Mouse (Mus musculus) stomach, embryonic 14.5 days (tissue): ENCODE data around the gene Scarb1. TPM values are rescaled to one million over a fixed set of nuclear protein-coding genes. Genes with fewer than 3 reads are reported as not detected.

Source experiments
- ATAC-seq: fragments of 200-750 bp; cut with Nextera tagmentation; 2 replicates; pipeline ENCODE4 v1.8.0; 2017; ENCODE audit warnings: low read depth, moderate TSS enrichment; ENCODE audit not compliant: insufficient number of reproducible peaks, insufficient read depth, low FRiP score
- H3K27ac ChIP-seq: fragments of 300-500 bp; sonication (generic); 2 replicates; pipeline ENCODE4 v1.5.1; 2014; ENCODE audit warnings: mild to moderate bottlenecking, low read length, moderate library complexity, mixed read lengths
- H3K27me3 ChIP-seq: fragments of 300-500 bp; sonication (generic); 2 replicates; pipeline ENCODE4 v1.6.1; 2014; ENCODE audit warnings: low read length, control low read depth, mixed read lengths; ENCODE audit not compliant: control insufficient read depth, insufficient read depth
- H3K36me3 ChIP-seq: fragments of 300-500 bp; sonication (generic); 2 replicates; pipeline ENCODE4 v1.6.1; 2014; ENCODE audit warnings: mild to moderate bottlenecking, control low read depth, low read length, moderate library complexity, mixed read lengths; ENCODE audit not compliant: control insufficient read depth, insufficient read depth
- H3K4me1 ChIP-seq: fragments of 300-500 bp; sonication (generic); 2 replicates; pipeline ENCODE4 v1.6.1; 2014; ENCODE audit warnings: low read length, control low read depth, mixed read lengths; ENCODE audit not compliant: control insufficient read depth, insufficient read depth
- H3K4me2 ChIP-seq: fragments of 300-500 bp; sonication (generic); replicated peaks from 2 replicates; pipeline ENCODE4 v1.6.1; 2014; ENCODE audit warnings: low read depth, low read length, control low read depth
- H3K4me3 ChIP-seq: fragments of 300-500 bp; sonication (generic); 2 replicates; pipeline ENCODE4 v1.5.1; 2014; ENCODE audit warnings: low read depth, low read length, control low read depth
- H3K9ac ChIP-seq: fragments of 300-500 bp; sonication (generic); replicated peaks from 2 replicates; pipeline ENCODE4 v1.6.1; 2014; ENCODE audit warnings: low read depth, mild to moderate bottlenecking, control low read depth, low read length, moderate library complexity, mixed read lengths
- H3K9me3 ChIP-seq: fragments of 300-500 bp; sonication (generic); 2 replicates; pipeline ENCODE4 v1.6.1; 2016; ENCODE audit warnings: low read depth, low read length, control low read depth; ENCODE audit not compliant: control insufficient read depth
- WGBS: fragments of 180-500 bp; shearing (Covaris S2); extraction: QIAGEN DNeasy Blood & Tissue Kit; methylation state at CpG from one replicate; pipeline ENCODE4 v1.1.7; 2014; 5-methylcytosine and 5-hydroxymethylcytosine counted together
- polyA plus RNA-seq: library from polyadenylated mRNA; unstranded; fragments of >200 nt; fragmentation: Nextera tagmentation; extraction: Ambion mirVana; gene quantifications from 2 replicates; pipeline ENCODE4 v1.2.1, GENCODE M21; 2014

The Scarb1 gene
- polyA plus RNA-seq, 1 experiment from 2014 or later: 47.1 TPM

DNA sequence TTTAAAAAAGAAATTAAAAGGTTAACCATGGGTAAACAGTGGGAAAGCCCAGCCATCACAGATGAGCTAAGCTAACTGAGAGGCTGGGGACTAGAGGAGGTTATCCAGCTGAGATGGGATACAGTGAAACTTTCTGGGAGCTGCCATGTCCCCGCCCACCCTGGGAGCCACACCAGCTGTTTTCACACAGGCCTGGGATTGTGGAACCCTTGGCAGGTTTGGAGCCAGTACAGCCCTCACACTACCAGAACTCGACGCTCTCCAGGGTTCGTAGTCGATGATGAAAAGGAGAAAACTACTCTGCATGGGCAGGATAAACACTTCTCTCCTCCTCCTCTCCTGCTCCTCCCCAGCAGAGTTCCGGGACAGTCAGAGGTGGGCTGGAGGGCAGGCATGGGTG is 105.0 kb downstream of the Scarb1 start:
- no peaks in the 10 kb centered on the region for H3K36me3 ChIP-seq
- no peak overlapping the region; the same call in 1 of the 2 replicates for H3K27ac ChIP-seq
- no peak overlapping the region for H3K9ac ChIP-seq
- 28% methylated on average over 6 of the region's 6 CpGs for WGBS
- H3K4me2 ChIP-seq: no peak overlapping the region
- H3K9me3 ChIP-seq: no peaks in the 10 kb centered on the region
- H3K4me3 ChIP-seq: no peak overlapping the region
- peaks cover 5% of the 10 kb centered on the region for H3K4me1 ChIP-seq
- H3K27me3 ChIP-seq: no peaks in the 10 kb centered on the region
- ATAC-seq: peak; percentile 76; the same call in 1 of the 2 replicates

DNA sequence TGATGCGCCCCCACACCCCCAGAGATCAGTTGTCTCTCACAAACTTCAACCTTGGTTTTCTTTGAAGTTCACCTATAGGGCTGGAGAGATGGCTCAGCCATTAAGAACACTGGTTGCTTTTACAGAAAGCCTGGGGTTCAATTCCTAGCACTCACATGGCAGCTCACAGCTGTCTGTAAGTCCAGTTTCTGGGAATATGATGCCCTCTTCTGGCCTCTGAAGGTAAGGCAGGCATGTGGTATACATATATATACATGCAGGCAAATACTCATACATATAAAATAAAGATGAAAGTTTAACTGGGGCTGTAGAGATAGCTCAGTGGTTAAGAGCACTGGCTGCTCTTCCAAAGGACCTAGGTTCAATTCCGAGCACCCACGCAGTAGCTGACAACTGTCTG is 105.5 kb downstream of the Scarb1 start:
- Histone ChIP-seq H3K4me3 (no peak overlapping the region), H3K27ac (no peak overlapping the region; the same call in 1 of the 2 replicates), H3K4me1 (peaks cover 5% of the 10 kb centered on the region), H3K4me2 (no peak overlapping the region), H3K9me3 (no peaks in the 10 kb centered on the region), H3K9ac (no peak overlapping the region), H3K27me3 (no peaks in the 10 kb centered on the region), H3K36me3 (no peaks in the 10 kb centered on the region)
- no peak for ATAC-seq
- 94% methylated on average over 3 of the region's 3 CpGs for WGBS

DNA sequence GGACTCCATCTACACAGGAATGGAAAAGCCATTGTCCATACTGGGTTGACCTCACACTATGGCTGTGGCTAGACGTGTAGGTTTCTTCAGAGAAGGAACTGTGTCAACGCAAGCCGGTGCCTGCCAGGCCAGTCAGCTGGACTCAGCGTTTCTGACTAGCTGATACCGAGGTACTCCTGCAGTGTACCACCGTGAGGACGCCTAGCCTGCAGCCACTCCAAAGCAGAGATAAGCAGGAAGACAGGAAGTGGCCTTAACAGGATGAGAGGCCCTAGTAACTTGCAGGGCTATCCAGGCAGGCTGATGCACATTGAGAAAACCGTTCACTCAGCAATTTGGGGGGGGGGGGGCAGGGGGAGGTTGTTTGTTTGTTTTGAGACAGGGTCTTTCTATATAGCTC is 106.5 kb downstream of the Scarb1 start:
- H3K4me1 ChIP-seq: peaks cover 5% of the 10 kb centered on the region
- H3K4me2 ChIP-seq: no peak overlapping the region
- no peaks in the 10 kb centered on the region for H3K36me3 ChIP-seq
- no peak for ATAC-seq
- no peak overlapping the region for H3K4me3 ChIP-seq
- no peak overlapping the region for H3K27ac ChIP-seq
- no peaks in the 10 kb centered on the region for H3K9me3 ChIP-seq
- H3K9ac ChIP-seq: no peak overlapping the region
- no peaks in the 10 kb centered on the region for H3K27me3 ChIP-seq
- 54% methylated on average over 8 of the region's 8 CpGs for WGBS

DNA sequence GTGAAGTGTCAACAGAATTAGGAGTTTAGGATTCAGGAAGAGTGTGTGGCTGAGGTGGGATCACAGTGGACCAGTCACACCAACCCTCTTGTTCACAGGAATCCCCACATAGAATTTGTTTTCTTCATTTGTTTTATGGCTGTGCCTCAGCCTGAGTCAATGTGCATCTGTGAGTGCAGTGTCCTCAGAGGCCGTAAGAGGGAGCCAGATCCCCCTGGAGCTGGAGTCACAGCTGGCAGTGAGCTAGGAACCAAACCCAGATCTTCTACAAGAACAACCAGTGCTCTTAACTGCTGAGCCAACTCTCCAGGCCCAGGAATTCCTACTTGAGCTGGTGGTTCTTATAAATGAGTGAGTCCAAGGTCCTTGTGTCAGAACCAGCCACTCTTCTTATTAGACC is 107.4 kb downstream of the Scarb1 start:
- no peak overlapping the region for H3K4me3 ChIP-seq
- H3K9me3 ChIP-seq: no peaks in the 10 kb centered on the region
- 93% methylated on average over 1 of the region's 1 CpGs for WGBS
- peaks cover 5% of the 10 kb centered on the region for H3K4me1 ChIP-seq
- H3K4me2 ChIP-seq: no peak overlapping the region
- H3K36me3 ChIP-seq: no peaks in the 10 kb centered on the region
- ATAC-seq: no peak
- no peak overlapping the region for H3K27ac ChIP-seq
- no peak overlapping the region for H3K9ac ChIP-seq
- no peaks in the 10 kb centered on the region for H3K27me3 ChIP-seq

DNA sequence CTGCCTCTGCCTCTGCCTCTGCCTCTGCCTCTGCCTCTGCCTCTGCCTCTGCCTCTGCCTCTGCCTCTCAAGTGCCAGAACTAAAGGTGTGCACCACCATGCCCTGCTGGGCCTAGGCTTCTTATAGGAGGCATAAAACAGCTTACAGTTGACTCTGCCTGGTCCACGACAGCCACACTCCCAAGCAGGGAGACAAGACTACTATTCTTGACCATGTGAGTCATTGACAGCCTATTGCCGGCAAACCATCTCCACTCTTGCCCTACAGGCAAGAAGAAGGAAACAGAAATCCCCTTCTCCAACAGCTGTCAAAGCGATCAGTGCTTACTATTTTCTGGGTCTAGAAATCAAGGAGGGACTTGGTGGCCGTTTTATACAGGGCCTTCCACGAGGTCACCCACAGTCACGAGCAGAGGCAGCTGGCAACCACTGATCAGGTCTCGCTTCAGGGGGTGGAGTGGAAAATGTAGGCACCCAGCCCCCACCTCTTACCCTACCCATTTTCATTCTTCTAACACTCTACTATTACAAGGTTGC is 108.4 kb downstream of the Scarb1 start:
- H3K27ac ChIP-seq: no peak overlapping the region
- H3K4me1 ChIP-seq: peaks cover 5% of the 10 kb centered on the region
- no peak overlapping the region for H3K4me3 ChIP-seq
- 0 out of 2 replicates have a peak, but pooled peaks cover 3% of the 10 kb centered on the region for H3K9me3 ChIP-seq
- no peaks in the 10 kb centered on the region for H3K36me3 ChIP-seq
- H3K9ac ChIP-seq: no peak overlapping the region
- ATAC-seq: no peak
- H3K27me3 ChIP-seq: no peaks in the 10 kb centered on the region
- WGBS: 84% methylated on average over 7 of the region's 7 CpGs
- H3K4me2 ChIP-seq: no peak overlapping the region

DNA sequence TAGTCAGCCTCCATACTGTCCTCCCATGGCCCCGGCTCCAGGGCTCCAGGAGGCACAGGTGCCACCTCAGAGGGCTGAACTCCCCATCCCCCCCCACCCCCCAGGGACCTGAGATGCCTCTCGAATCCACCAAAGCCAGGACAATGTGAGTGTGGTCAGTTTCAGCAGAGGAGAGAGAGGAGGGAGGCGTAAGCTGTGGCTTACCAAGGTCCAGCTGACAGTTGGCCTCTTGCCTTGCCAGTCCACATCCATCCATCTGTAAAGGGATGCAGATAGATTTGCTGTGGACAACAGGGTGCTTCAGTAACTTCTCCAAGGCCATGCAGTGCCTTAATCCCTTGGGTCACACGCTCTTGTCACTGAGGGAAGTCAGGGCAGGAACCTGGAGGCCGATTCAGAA is 110.4 kb downstream of the Scarb1 start:
- Histone ChIP-seq H3K27me3 (no peaks in the 10 kb centered on the region), H3K9ac (no peak overlapping the region), H3K4me2 (no peak overlapping the region), H3K36me3 (no peaks in the 10 kb centered on the region), H3K9me3 (0 out of 2 replicates have a peak, but pooled peaks cover 5% of the 10 kb centered on the region), H3K4me1 (no peaks in the 10 kb centered on the region), H3K4me3 (no peak overlapping the region), H3K27ac (no peak overlapping the region)
- 75% methylated on average over 5 of the region's 5 CpGs for WGBS
- no peak for ATAC-seq

DNA sequence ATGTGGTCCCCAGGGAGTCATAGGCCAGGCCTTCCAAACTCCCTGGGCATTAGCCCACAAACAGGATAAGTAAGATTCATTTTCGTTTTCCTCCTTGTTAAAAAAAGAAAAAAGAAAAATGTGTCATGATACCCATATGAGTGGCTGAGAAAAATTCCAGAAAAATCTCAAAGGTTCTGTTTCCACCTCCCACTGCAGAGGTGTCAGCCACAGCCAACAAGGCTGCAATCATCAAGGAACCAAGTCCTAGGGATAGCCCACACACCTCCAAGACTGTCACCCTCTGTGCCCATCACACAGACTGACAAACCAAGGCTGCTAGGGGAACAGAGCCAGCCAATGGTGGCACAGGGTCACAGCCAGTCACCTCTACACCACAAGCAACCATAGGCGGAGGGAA is 111.8 kb downstream of the Scarb1 start:
- H3K4me1 ChIP-seq: no peaks in the 10 kb centered on the region
- no peak overlapping the region for H3K4me2 ChIP-seq
- no peaks in the 10 kb centered on the region for H3K27me3 ChIP-seq
- H3K9me3 ChIP-seq: 0 out of 2 replicates have a peak, but pooled peaks cover 5% of the 10 kb centered on the region
- no peak overlapping the region for H3K27ac ChIP-seq
- H3K36me3 ChIP-seq: no peaks in the 10 kb centered on the region
- H3K9ac ChIP-seq: no peak overlapping the region
- no peak for ATAC-seq
- WGBS: 78% methylated on average over 2 of the region's 2 CpGs
- no peak overlapping the region for H3K4me3 ChIP-seq

DNA sequence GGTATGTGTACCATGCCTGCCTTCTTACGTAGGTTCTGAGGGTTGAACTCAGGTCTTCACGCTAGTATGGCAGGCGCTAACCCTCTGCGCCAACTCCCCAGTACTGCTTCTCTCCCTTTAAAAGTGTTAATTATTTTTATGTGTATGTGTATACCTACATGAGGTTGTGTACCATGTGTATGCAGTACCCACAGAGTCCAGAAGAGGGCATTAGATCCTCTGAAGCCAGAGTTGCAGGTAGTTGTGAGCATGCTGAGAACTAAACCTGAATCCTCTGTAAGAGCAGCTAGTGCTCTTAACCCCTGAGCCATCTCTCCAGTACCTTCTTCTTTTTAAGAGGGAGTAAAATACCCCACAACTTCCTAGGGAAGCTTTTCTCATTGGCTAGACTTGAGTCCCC is 113.2 kb downstream of the Scarb1 start:
- no peaks in the 10 kb centered on the region for H3K27me3 ChIP-seq
- no peak overlapping the region for H3K9ac ChIP-seq
- no peak for ATAC-seq
- 0 out of 2 replicates have a peak, but pooled peaks cover 5% of the 10 kb centered on the region for H3K9me3 ChIP-seq
- H3K4me1 ChIP-seq: no peaks in the 10 kb centered on the region
- 91% methylated on average over 4 of the region's 4 CpGs for WGBS
- no peaks in the 10 kb centered on the region for H3K36me3 ChIP-seq
- no peak overlapping the region for H3K27ac ChIP-seq
- H3K4me2 ChIP-seq: no peak overlapping the region
- H3K4me3 ChIP-seq: no peak overlapping the region
